Mouse (Mus musculus) lung, adult 2 months (tissue): ENCODE measurements around the gene Zmym1.

Experiments used
- CTCF ChIP-seq: fragments of 200-500 bp; IDR thresholded peaks from 2 replicates; pipeline ENCODE4 v1.5.1; 2011; ENCODE audit warnings: mild to moderate bottlenecking, low read length, control low read depth; ENCODE audit not compliant: insufficient read depth
- POLR2A ChIP-seq: fragments of 200-500 bp; IDR thresholded peaks from 2 replicates; pipeline ENCODE4 v1.6.1; 2011; ENCODE audit warnings: low read depth, mild to moderate bottlenecking, control low read depth, low read length, borderline replicate concordance; ENCODE audit errors: extremely low read depth

DNA sequence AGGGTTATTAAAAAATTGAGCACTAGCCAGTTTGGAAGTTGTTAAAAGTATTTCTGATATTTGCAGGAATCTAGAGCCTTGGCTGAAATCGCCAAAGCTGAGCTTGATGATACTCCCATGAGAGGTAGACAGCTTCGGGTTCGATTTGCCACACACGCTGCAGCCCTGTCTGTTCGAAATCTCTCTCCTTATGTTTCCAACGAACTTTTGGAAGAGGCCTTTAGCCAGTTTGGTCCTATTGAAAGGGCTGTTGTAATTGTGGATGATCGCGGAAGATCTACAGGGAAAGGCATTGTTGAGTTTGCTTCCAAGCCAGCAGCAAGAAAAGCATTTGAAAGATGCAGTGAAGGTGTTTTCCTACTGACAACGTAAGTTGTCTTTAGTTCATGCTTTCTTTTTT, 37.8 kb downstream of the Zmym1 start:
- TF ChIP-seq CTCF, result no peak
- no peak for TF ChIP-seq POLR2A
